Mouse (Mus musculus) MEL (cell line): Measurements from ENCODE around the gene Spata2. TPM values are rescaled to one million over a fixed set of nuclear protein-coding genes. Genes with fewer than 3 reads are reported as not detected.
A peak's percentile ranks its signal among the peaks of the same experiment; 100 is the strongest.

ENCODE experiments used
- DNase-seq: peaks from one replicate; pipeline ENCODE4 v3.0.0; 2011; ENCODE audit warnings: low read depth, low spot score
- H3K27ac ChIP-seq: 2 replicates; pipeline ENCODE4 v1.5.1; 2012; ENCODE audit warnings: low read depth, mild to moderate bottlenecking, control low read depth, low read length, moderate library complexity; ENCODE audit not compliant: control insufficient read depth
- H3K27me3 ChIP-seq, 2 experiments: fragments of 150-350 bp in 1 of 2; sonication (generic) in 1 of 2; 2 replicates each; pipeline ENCODE4 v1.6.1; 2012; ENCODE audit warnings: low read length in 2 of 2, mild to moderate bottlenecking in 2 of 2, improper control_type of control experiment in 1 of 2, moderate library complexity in 1 of 2; ENCODE audit not compliant: insufficient read depth in 2 of 2, control insufficient read depth in 1 of 2
- H3K36me3 ChIP-seq, 2 experiments: 2 replicates each; pipeline ENCODE4 v1.6.1; 2012 to 2014; ENCODE audit warnings: low read length in 2 of 2, improper control_type of control experiment in 1 of 2, inconsistent platforms in 1 of 2, mild to moderate bottlenecking in 1 of 2; ENCODE audit not compliant: insufficient read depth in 2 of 2, control insufficient read depth in 1 of 2
- H3K4me1 ChIP-seq, 2 experiments: fragments of 150-350 bp in 1 of 2; sonication (generic) in 1 of 2; 2 replicates each; pipeline ENCODE4 v1.6.1; 2012; ENCODE audit warnings: low read length in 2 of 2, improper control_type of control experiment in 1 of 2, mild to moderate bottlenecking in 1 of 2; ENCODE audit not compliant: insufficient read depth in 2 of 2, control insufficient read depth in 1 of 2
- H3K4me3 ChIP-seq, 2 experiments: fragments of 150-350 bp in 1 of 2; sonication (generic) in 1 of 2; 2 replicates each; pipeline ENCODE4 v1.5.1; 2012; ENCODE audit warnings: low read depth in 2 of 2, low read length in 2 of 2, mild to moderate bottlenecking in 2 of 2, moderate library complexity in 2 of 2, control low read depth in 1 of 2, improper control_type of control experiment in 1 of 2; ENCODE audit not compliant: control insufficient read depth in 1 of 2, insufficient read depth in 1 of 2
- H3K79me2 ChIP-seq: 2 replicates; pipeline ENCODE4 v1.6.1; 2012; ENCODE audit warnings: mild to moderate bottlenecking, low read length, moderate library complexity; ENCODE audit not compliant: control insufficient read depth, poor library complexity, insufficient read depth
- H3K9ac ChIP-seq: 2 replicates; pipeline ENCODE4 v1.6.1; 2012; ENCODE audit warnings: low read depth, mild to moderate bottlenecking, control low read depth, low read length, moderate library complexity; ENCODE audit not compliant: control insufficient read depth, poor library complexity, severe bottlenecking
- H3K9me3 ChIP-seq: fragments of 150-350 bp; sonication (generic); replicated peaks from 2 replicates; pipeline ENCODE4 v1.6.1; 2012; ENCODE audit warnings: mild to moderate bottlenecking, low read length, improper control_type of control experiment, moderate library complexity; ENCODE audit not compliant: insufficient read depth
- BHLHE40 ChIP-seq: IDR thresholded peaks from 2 replicates; pipeline ENCODE4 v1.6.1; 2012; ENCODE audit warnings: low read depth, mild to moderate bottlenecking, inconsistent platforms, low read length, improper control_type of control experiment, borderline replicate concordance
- CTCF ChIP-seq, 3 experiments: IDR thresholded peaks in 2 of 3; conservative IDR thresholded peaks in 1 of 3; 2 replicates each; pipeline ENCODE4 v1.5.1; 2011 to 2012; ENCODE audit warnings: low read length in 3 of 3, low read depth in 2 of 3, mild to moderate bottlenecking in 2 of 3, improper control_type of control experiment in 1 of 3, inconsistent platforms in 1 of 3, mixed read lengths in 1 of 3, moderate library complexity in 1 of 3; ENCODE audit not compliant: control insufficient read depth in 1 of 3, insufficient read depth in 1 of 3, poor library complexity in 1 of 3, severe bottlenecking in 1 of 3
- GABPA ChIP-seq: IDR thresholded peaks from 2 replicates; pipeline ENCODE4 v1.6.1; 2012; ENCODE audit warnings: low read depth, mild to moderate bottlenecking, inconsistent platforms, low read length, improper control_type of control experiment, moderate library complexity
- GATA1 ChIP-seq: IDR thresholded peaks from 2 replicates; pipeline ENCODE4 v1.6.1; 2011; ENCODE audit warnings: low read depth, low read length, improper control_type of control experiment
- MEF2A ChIP-seq: IDR thresholded peaks from 2 replicates; pipeline ENCODE4 v1.6.1; 2014; ENCODE audit warnings: low read depth, mild to moderate bottlenecking, inconsistent platforms, low read length, improper control_type of control experiment; ENCODE audit not compliant: poor library complexity, insufficient replicate concordance, severe bottlenecking; ENCODE audit errors: extremely low read depth
- MXI1 ChIP-seq: IDR thresholded peaks from 2 replicates; pipeline ENCODE4 v1.6.1; 2011; ENCODE audit warnings: mild to moderate bottlenecking, low read depth, low read length, improper control_type of control experiment
- MYC ChIP-seq: IDR thresholded peaks from 2 replicates; pipeline ENCODE4 v1.6.1; 2011; ENCODE audit warnings: low read depth, mild to moderate bottlenecking, low read length, improper control_type of control experiment, moderate library complexity
- POLR2A ChIP-seq, 2 experiments: IDR thresholded peaks; 2 replicates each; pipeline ENCODE4 v1.6.1; 2011 to 2012; ENCODE audit warnings: low read length in 2 of 2, mild to moderate bottlenecking in 2 of 2, control low read depth in 1 of 2, improper control_type of control experiment in 1 of 2, low read depth in 1 of 2, moderate library complexity in 1 of 2; ENCODE audit not compliant: control insufficient read depth in 1 of 2, insufficient read depth in 1 of 2, poor library complexity in 1 of 2
- POLR2AphosphoS2 ChIP-seq: IDR thresholded peaks from 2 replicates; pipeline ENCODE4 v1.6.1; 2011; ENCODE audit warnings: low read length, improper control_type of control experiment
- POLR2AphosphoS5 ChIP-seq: IDR thresholded peaks from 2 replicates; pipeline ENCODE4 v1.6.1; 2012; ENCODE audit warnings: low read depth, borderline replicate concordance, mild to moderate bottlenecking, inconsistent platforms, low read length, moderate library complexity, mixed read lengths
- RAD21 ChIP-seq: IDR thresholded peaks from 2 replicates; pipeline ENCODE4 v1.6.1; 2011; ENCODE audit warnings: mild to moderate bottlenecking, low read depth, low read length, improper control_type of control experiment
- SMC3 ChIP-seq: IDR thresholded peaks from 2 replicates; pipeline ENCODE4 v1.6.1; 2011; ENCODE audit warnings: low read depth, low read length, improper control_type of control experiment
- TBP ChIP-seq: IDR thresholded peaks from 2 replicates; pipeline ENCODE4 v1.8.0; 2011; ENCODE audit warnings: low read depth, low read length, improper control_type of control experiment
- TCF12 ChIP-seq: IDR thresholded peaks from 2 replicates; pipeline ENCODE4 v1.6.1; 2014; ENCODE audit warnings: low read depth, mild to moderate bottlenecking, inconsistent platforms, low read length, improper control_type of control experiment, moderate library complexity
- UBTF ChIP-seq: IDR thresholded peaks from 2 replicates; pipeline ENCODE4 v1.6.1; 2012; ENCODE audit warnings: low read depth, mild to moderate bottlenecking, inconsistent platforms, low read length, improper control_type of control experiment, moderate library complexity, borderline replicate concordance; ENCODE audit not compliant: insufficient read depth
- USF2 ChIP-seq, 2 experiments: IDR thresholded peaks; 2 replicates each; pipeline ENCODE4 v1.6.1; 2011 to 2012; ENCODE audit warnings: improper control_type of control experiment in 2 of 2, low read length in 2 of 2, borderline replicate concordance in 1 of 2, inconsistent platforms in 1 of 2, low read depth in 1 of 2, mild to moderate bottlenecking in 1 of 2; ENCODE audit not compliant: insufficient read depth in 1 of 2
- ZMIZ1 ChIP-seq: IDR thresholded peaks from 2 replicates; pipeline ENCODE4 v1.6.1; 2012; ENCODE audit warnings: low read depth, mild to moderate bottlenecking, inconsistent platforms, low read length, improper control_type of control experiment, moderate library complexity
- ZNF384 ChIP-seq: IDR thresholded peaks from 2 replicates; pipeline ENCODE4 v1.6.1; 2012; ENCODE audit warnings: low read depth, mild to moderate bottlenecking, inconsistent platforms, low read length, improper control_type of control experiment
- polyA plus RNA-seq, 2 experiments: library from polyadenylated mRNA; stranded (reverse) in 1 of 2; unstranded in 1 of 2; fragments of >175 nt in 1 of 2; fragments of >200 nt in 1 of 2; gene quantifications; 2 replicates each; pipeline versions ENCODE4 v1.2.1 to v1.2.4; 2012; ENCODE audit warnings: low replicate concordance in 2 of 2, low read depth in 1 of 2; ENCODE audit not compliant: insufficient read length in 2 of 2, insufficient read depth in 1 of 2, missing spikeins in 1 of 2
- total RNA-seq: library from RNA; depleted of rRNA; stranded (reverse); fragments of 300-350 nt; gene quantifications from 2 replicates; pipeline ENCODE4 v1.2.3, GENCODE M21; 2012

The Spata2 gene
- total and polyA plus RNA-seq, 3 experiments: 9.4 to 33.5 TPM; not detected in 1

DNA sequence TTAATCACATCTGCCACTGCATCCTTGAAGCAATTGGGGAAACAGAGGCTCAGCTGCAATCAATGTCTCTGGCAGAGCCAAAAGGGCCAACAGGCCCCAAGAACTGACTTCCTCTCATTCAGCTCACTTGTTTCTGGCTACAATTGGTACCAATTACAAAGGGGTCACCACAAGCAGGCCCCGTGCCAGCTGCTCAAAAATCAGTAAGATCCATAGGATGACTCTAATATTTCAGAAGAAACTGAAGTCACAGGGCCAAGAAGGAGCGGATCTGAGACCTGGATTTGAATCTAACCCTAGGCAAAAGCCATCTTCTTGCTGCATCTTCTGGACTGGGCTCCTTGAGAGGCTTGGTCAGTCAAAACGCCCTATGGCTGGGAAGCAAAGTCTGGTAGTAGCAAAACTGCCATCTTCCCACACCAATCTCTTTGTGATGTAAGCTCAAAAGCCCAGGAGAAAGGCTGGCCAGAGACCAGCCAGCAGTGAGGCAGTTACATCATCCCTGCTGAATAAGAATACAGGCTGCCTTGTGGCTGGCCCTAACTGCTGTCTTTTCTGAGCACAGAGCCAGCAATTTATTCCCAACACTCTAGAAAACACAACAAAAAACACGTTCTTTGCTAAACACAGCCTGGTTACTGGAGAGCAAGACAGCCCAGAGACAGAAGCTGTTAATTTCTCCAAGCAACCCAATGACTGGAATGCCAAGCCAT, 1.7 kb downstream of the Spata2 start:
- H3K4me3 ChIP-seq: peak overlapping the region; percentile 67 to 83; a peak in 3 of 4 replicates
- no peak for TF ChIP-seq POLR2A (IDR thresholded peaks at IDR 0.05; ENCODE audit: control insufficient read depth in 1 of 2, insufficient read depth in 1 of 2, low read depth in 1 of 2, low read length in 2 of 2, poor library complexity in 1 of 2)
- no peak for TF ChIP-seq UBTF
- no peak for TF ChIP-seq POLR2AphosphoS2
- no peak for TF ChIP-seq USF2 (IDR thresholded peaks at IDR 0.05; ENCODE audit: borderline replicate concordance in 1 of 2, insufficient read depth in 1 of 2, low read depth in 1 of 2, low read length in 2 of 2)
- no peak for TF ChIP-seq SMC3
- TF ChIP-seq MEF2A: no peak
- no peak for TF ChIP-seq GATA1
- TF ChIP-seq ZMIZ1: no peak
- no peak for TF ChIP-seq CTCF (IDR thresholded peaks at IDR 0.05 in 2 of 3, conservative IDR thresholded peaks at IDR 0.05 in 1 of 3; ENCODE audit: control insufficient read depth in 1 of 3, insufficient read depth in 1 of 3, low read depth in 2 of 3, low read length in 3 of 3, poor library complexity in 1 of 3, severe bottlenecking in 1 of 3)
- no peak for TF ChIP-seq TCF12
- TF ChIP-seq POLR2AphosphoS5: no peak
- TF ChIP-seq RAD21: no peak
- no peak for TF ChIP-seq TBP
- TF ChIP-seq MXI1: no peak
- no peak for TF ChIP-seq ZNF384
- TF ChIP-seq MYC: no peak
- TF ChIP-seq, all 39 proteins: peak for 0
- Histone ChIP-seq H3K27ac (no peak overlapping the region), H3K4me1 (peaks cover 5 to 7% of the 10 kb centered on the region in 2 experiments; a peak in 2 of 4 replicates), H3K9me3 (no peaks in the 10 kb centered on the region), H3K27me3 (no peaks in the 10 kb centered on the region), H3K36me3 (peaks cover 1 to 9% of the 10 kb centered on the region in 2 experiments; a peak in 2 of 4 replicates), H3K79me2 (peaks cover 51% of the 10 kb centered on the region), H3K9ac (peak overlapping the region; percentile 76)
- DNase-seq: no peak

DNA sequence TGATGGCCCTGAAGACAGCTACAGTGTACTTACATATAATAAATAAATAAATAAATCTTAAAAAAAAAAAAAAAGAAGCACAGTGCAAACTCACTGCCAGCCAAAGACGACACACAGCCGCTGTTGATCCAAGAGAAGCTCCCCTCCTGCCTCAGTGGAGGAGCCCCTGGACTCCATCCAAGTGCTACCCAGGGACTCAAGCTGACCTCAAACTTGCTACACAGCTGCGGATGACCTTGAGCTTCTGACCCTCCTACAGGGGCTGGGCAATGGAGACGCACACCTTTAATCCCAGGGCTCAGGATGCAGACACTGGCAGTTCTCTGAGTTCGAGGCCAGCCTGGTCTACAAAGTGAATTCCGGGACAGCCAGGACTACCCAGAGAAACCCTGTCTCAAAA, 4.7 kb downstream of the Spata2 start:
- H3K36me3 ChIP-seq: peaks cover 1 to 6% of the 10 kb centered on the region in 2 experiments; a peak in 3 of 4 replicates
- peaks cover 60% of the 10 kb centered on the region for H3K79me2 ChIP-seq
- no peak overlapping the region for H3K9ac ChIP-seq
- TF ChIP-seq POLR2AphosphoS5: no peak
- TF ChIP-seq GABPA: no peak
- no peak for TF ChIP-seq UBTF
- TF ChIP-seq BHLHE40: no peak
- TF ChIP-seq, all 39 proteins: peak for 0
- Histone ChIP-seq H3K4me3 (no peak overlapping the region), H3K4me1 (peaks cover 5 to 7% of the 10 kb centered on the region in 2 experiments; a peak in 2 of 4 replicates), H3K27ac (no peak overlapping the region), H3K9me3 (no peaks in the 10 kb centered on the region), H3K27me3 (no peaks in the 10 kb centered on the region)
- no peak for DNase-seq
